Mouse (Mus musculus) testis, adult 2 months (tissue): ENCODE data around the gene Capza1.

ENCODE experiments used
- CTCF ChIP-seq: fragments of 200-500 bp; IDR thresholded peaks from 2 replicates; pipeline ENCODE4 v1.5.1; 2012; ENCODE audit warnings: low read depth, mild to moderate bottlenecking, inconsistent platforms, low read length, moderate library complexity; ENCODE audit not compliant: control insufficient read depth, insufficient read depth, insufficient replicate concordance
- POLR2A ChIP-seq: fragments of 200-500 bp; IDR thresholded peaks from 2 replicates; pipeline ENCODE4 v1.6.1; 2012; ENCODE audit warnings: low read depth, mild to moderate bottlenecking, inconsistent platforms, low read length, moderate library complexity; ENCODE audit not compliant: control insufficient read depth

DNA sequence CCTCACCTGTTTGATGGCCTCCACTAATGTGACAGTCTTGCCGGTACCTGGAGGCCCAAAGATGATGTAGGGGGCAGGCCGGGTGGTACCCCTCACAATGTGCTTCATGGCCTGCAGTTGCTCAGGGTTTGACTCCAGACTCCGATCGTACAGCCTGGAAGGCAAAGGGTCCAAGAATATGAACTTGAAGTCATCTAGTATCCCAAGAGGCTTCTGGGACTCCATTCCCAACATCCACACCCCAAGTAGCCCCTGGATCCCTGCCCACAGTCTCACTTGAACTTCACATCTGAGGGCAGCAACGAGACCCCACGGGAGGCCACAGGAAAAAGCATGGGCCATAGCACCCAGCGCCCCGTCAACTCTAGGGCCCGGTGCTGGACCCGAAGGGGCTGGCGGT, 63.6 kb downstream of the Capza1 start:
- TF ChIP-seq CTCF: no peak
- TF ChIP-seq POLR2A: no peak
